Mouse (Mus musculus) ES-Bruce4 (cell line): ENCODE measurements at regions not wholly inside any gene's neighbourhood (a gene's known extent, or its start where the extent isn't known, plus 50 kb on each side); places are given as distances from the start of the nearest gene placed in this dataset.

Experiments used
- H3K27ac ChIP-seq: 2 replicates; pipeline ENCODE4 v1.5.1; 2012; ENCODE audit warnings: low read length, inconsistent platforms; ENCODE audit not compliant: insufficient read depth
- H3K27me3 ChIP-seq: 2 replicates; pipeline ENCODE4 v1.6.1; 2012; ENCODE audit warnings: mild to moderate bottlenecking, low read length, inconsistent platforms; ENCODE audit not compliant: control insufficient read depth, poor library complexity, insufficient read depth, severe bottlenecking
- H3K36me3 ChIP-seq: 2 replicates; pipeline ENCODE4 v1.6.1; 2012; ENCODE audit warnings: inconsistent platforms, mild to moderate bottlenecking, low read length, moderate library complexity; ENCODE audit not compliant: control insufficient read depth, poor library complexity, insufficient read depth, severe bottlenecking
- H3K4me1 ChIP-seq: one replicate; pipeline ENCODE4 v1.8.1; 2011; ENCODE audit warnings: low read length; ENCODE audit not compliant: control insufficient read depth, insufficient read depth
- H3K4me3 ChIP-seq: 2 replicates; pipeline ENCODE4 v1.5.1; 2011; ENCODE audit warnings: low read depth, mild to moderate bottlenecking, low read length
- H3K9ac ChIP-seq: 2 replicates; pipeline ENCODE4 v1.6.1; 2012; ENCODE audit warnings: low read depth, mild to moderate bottlenecking, inconsistent platforms; ENCODE audit not compliant: poor library complexity, severe bottlenecking
- H3K9me3 ChIP-seq: replicated peaks from 2 replicates; pipeline ENCODE4 v1.6.1; 2012; ENCODE audit warnings: mild to moderate bottlenecking, low read length, inconsistent platforms; ENCODE audit not compliant: control insufficient read depth, poor library complexity, insufficient read depth, severe bottlenecking
- CTCF ChIP-seq: IDR thresholded peaks from one replicate; pipeline ENCODE4 v1.8.1; 2011; ENCODE audit warnings: low read depth, low read length
- EP300 ChIP-seq: IDR thresholded peaks from 2 replicates; pipeline ENCODE4 v1.6.1; 2011; ENCODE audit warnings: low read depth, low read length; ENCODE audit not compliant: insufficient read depth
- POLR2A ChIP-seq: IDR thresholded peaks from one replicate; pipeline ENCODE4 v1.8.1; 2011; ENCODE audit warnings: low read length; ENCODE audit not compliant: insufficient read depth

GRCm38 (mm10) chr13:55893154-55894018 is 57.4 kb upstream of the Pitx1 start:
- H3K9me3 ChIP-seq, result no peaks in the 10 kb centered on the region
- TF ChIP-seq CTCF (no peak), POLR2A (no peak), EP300 (no peak)
- no peaks in the 10 kb centered on the region for H3K4me1 ChIP-seq
- no peaks in the 10 kb centered on the region for H3K27me3 ChIP-seq
- H3K36me3 ChIP-seq, result no peaks in the 10 kb centered on the region
- no peak overlapping the region for H3K27ac ChIP-seq
- no peak overlapping the region for H3K4me3 ChIP-seq
- no peak overlapping the region for H3K9ac ChIP-seq

DNA sequence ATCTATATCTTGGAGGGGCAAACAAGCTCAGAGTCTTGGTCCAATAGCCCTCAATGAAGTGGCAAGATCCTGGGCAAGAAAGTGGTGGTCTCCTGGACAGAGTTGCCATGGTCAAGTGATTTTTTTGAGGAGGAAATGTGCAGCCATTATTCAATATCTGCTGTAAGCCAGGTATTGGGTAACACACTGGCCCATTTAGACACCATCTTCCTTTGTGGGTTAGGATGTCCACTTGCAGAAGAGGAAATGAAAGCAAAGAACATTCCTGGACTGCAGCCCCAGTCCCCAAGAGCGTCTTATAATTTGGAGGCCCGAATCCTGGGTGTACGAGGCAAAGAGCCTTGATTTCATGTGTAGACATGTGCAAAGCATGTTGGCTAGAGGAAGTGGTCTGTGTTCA is 56.3 kb upstream of the Pitx1 start:
- Histone ChIP-seq H3K4me1 (no peaks in the 10 kb centered on the region), H3K27me3 (no peaks in the 10 kb centered on the region)
- no peak for TF ChIP-seq EP300
- no peak for TF ChIP-seq CTCF

DNA sequence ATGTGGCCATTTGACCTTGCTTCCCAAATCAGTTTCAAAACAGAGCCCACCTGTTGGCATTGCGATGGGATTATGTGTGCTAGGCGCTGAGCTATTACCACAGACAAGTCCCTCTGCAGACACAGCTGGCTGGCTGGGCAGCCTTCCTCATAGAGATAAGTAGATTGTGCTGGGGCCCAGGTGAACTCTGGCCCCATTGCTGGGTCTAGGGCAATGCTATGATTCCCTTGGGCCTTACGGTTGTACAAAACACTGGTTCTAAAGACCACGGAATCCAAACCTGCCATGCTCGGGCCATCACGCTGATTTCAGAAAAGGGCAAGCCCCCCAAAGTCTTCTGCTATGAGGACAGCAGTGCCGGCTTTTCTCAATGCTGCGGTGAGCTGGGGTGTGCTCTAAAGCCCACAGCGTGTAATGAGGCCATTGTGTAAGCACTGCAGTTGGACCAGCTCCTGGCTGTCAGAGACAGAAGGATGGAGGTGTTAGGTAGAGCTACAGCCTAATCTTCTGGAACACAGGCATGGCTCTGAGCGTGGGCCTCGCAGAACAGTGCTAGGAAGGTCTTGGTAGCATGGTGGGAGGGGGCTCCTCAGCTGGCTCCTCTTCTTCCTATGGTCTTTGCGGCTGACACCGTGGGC is 51.2 kb upstream of the Pitx1 start:
- H3K27me3 ChIP-seq, result no peaks in the 10 kb centered on the region
- H3K4me1 ChIP-seq, result no peaks in the 10 kb centered on the region
- no peak overlapping the region for H3K9ac ChIP-seq
- H3K4me3 ChIP-seq, result no peak overlapping the region
- no peaks in the 10 kb centered on the region for H3K36me3 ChIP-seq
- H3K9me3 ChIP-seq, result no peaks in the 10 kb centered on the region
- no peak overlapping the region for H3K27ac ChIP-seq
- no peak for TF ChIP-seq POLR2A
- no peak for TF ChIP-seq EP300
- TF ChIP-seq CTCF, result no peak

More for the DNA sequence above, 56.3 kb upstream of the Pitx1 start:
- no peaks in the 10 kb centered on the region for H3K9me3 ChIP-seq
- no peaks in the 10 kb centered on the region for H3K36me3 ChIP-seq
- no peak overlapping the region for H3K4me3 ChIP-seq
- H3K27ac ChIP-seq, result no peak overlapping the region
- H3K9ac ChIP-seq, result no peak overlapping the region
